Mouse (Mus musculus) frontal cortex, postnatal 10 days (tissue): ENCODE measurements at regions not wholly inside any gene's neighbourhood (a gene's known extent, or its start where the extent isn't known, plus 50 kb on each side); places are given as distances from the start of the nearest gene placed in this dataset.

ENCODE experiments used
- DNase-seq, 2 experiments: peaks; one replicate each; pipeline ENCODE4 v3.0.0; 2022; ENCODE audit warnings: low spot score in 2 of 2, mixed read lengths in 1 of 2

GRCm38 (mm10) chr15:25135471-25136262 lies 277.9 kb downstream of the Basp1 start:
- no peak for DNase-seq

DNA sequence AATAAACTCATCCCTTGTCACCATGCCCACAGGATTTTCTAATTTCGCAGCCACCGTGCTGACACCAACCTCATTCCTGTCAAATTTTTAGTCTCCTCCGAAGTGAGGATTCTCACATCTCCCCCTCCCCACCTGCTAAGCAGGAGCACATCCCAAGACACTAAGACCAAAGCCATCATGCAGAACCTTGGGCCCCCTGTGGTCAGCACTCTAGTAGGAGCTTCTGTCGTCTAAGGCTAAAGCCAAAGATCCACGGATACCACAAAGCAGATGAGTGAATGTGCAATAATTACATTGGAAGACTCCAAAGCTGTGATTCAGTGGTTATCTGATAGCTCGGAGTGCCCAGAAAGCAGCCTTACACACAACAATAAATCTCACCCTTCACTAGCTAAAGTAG lies 283.5 kb downstream of the Basp1 start:
- no peak for DNase-seq

DNA sequence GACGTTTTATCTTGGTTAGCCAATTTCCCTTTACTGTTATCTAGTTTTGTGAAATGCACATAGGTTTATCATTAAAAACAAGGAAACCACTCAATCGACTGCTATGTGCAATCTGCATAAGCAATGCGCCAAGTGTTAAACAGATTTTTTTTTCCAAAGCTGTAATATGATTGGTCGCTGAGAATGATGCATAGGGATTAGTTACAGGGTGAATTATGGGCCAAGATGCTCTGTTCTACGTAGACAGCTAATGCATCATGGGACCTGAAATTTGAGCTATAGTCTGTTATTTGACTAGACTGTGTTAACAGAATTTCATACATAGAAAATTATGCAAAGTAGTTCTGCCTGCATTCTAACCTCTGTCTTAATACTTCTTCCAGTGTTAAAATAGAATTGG lies 284.0 kb downstream of the Basp1 start:
- no peak for DNase-seq

DNA sequence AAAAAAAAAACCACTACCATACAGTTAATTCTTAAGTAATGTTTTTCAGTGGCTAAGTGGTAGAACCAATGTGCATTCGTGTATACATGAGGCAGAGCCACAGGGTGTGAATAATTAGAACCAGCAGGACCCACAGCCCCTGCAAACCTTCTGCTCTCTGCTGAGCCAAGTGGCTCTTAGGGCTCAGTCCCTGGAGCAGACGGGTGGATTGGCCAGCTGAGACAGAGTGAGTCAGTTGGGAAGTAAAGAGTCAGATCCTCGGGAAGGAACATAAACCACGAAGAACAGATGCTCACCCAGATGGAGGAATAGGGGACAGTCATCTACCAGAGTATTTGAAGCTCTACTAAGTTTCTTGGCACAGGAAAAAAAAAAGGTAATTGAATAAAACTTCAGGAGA lies 293.1 kb downstream of the Basp1 start:
- no peak for DNase-seq

- DNase-seq, result no peak
Observed at GRCm38 (mm10) chr15:25117980-25118379, 295.6 kb downstream of the Basp1 start.

GRCm38 (mm10) chr15:25102727-25103126 lies 310.8 kb downstream of the Basp1 start:
- DNase-seq, result no peak

DNA sequence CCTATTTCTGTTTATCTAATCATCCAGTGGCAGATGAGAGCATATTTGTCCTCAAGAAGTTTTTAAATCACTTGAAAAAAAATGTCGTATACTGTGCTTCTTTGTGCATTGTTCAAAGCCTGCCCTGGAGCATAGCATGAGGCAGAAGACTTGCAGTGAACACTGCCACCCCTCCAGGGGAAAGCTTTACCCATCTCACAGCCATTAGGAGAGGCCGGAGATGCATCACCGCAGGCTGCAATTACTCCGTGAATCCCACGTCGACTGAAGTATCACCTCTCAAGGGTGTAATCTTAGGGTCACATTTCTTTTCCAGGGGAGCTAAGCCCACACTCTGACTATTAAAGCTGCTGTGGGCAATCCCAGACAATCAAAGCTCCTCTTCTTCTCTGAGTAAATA lies 319.8 kb downstream of the Basp1 start:
- DNase-seq, result no peak

DNA sequence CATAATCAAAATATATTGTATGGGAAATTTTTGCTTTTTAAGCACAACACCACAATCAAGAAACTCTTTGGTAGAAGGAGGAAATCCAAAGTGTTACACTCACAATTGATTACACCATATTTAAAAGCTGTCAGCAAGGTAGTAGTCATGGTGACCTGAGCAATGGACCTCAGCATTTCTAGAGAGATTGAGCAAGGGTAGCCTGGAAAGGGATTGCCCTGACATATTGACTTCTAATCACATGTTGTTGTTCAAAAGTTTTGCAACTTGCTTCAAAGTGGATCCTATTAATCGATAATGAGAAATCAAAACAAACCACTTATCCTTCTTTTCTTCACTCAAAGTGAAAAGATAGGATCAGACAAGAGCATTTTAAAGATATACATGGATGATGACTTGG lies 343.9 kb downstream of the Basp1 start:
- no peak for DNase-seq

DNA sequence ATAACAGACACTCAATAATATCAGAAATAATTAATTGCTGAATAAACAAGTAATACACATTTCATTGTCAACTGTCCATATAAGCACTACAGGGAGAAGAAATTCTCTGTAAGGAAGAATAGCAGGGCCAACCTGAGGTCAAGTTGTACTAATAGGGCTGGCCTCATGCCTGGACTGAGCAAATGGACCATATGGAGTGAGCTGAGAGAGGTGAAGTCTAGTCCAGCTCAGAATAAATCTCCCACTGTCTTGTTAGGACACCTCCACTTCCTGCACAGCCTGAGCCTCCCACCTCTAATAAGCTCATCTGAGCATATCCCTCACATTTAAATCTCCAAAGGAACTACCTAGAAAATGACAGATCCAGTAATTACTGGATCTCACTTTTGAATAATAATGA lies 354.2 kb downstream of the Basp1 start:
- no peak for DNase-seq

- DNase-seq, result no peak
Observed at GRCm38 (mm10) chr15:25047875-25048274, 365.7 kb downstream of the Basp1 start.

DNA sequence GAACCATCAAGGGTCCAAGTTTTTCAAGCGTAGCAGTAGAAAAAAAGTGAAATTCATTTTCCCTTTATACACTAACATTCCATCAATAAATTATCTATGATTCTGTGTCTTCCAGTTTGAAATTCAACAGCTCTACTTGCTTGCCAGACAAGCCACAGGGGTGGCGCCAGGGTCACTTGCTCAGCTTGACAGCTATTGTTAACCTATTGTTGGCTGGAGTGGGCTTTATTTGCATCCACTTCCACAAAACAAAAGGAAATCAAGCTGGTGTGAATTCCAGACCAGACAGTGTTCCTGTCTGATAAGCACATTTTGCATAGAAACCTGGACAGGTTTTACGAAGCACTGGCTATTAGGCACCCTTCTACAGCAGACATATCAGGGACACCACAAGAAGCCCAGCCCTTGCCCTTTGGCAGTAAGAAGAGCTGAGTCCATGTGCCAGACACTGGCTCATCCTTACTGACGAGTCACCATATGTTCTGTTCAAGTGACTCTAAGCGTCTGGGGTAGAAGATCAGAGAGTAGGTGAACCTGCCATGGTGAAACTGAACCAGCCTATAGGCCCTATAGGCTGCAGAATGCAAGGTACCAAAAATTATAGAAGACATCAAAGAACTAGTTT lies 366.9 kb downstream of the Basp1 start:
- no peak for DNase-seq

GRCm38 (mm10) chr15:25036231-25036630 lies 377.3 kb downstream of the Basp1 start:
- no peak for DNase-seq

GRCm38 (mm10) chr15:25027865-25028264 lies 385.7 kb downstream of the Basp1 start:
- no peak for DNase-seq

- DNase-seq, result peak in 1 of 2 experiments; percentile 34
Observed at GRCm38 (mm10) chr15:25026786-25027461, 386.6 kb downstream of the Basp1 start.

GRCm38 (mm10) chr15:25026351-25026750 lies 387.2 kb downstream of the Basp1 start:
- DNase-seq, result no peak

GRCm38 (mm10) chr15:25020916-25021315 lies 392.6 kb downstream of the Basp1 start:
- DNase-seq, result no peak

DNA sequence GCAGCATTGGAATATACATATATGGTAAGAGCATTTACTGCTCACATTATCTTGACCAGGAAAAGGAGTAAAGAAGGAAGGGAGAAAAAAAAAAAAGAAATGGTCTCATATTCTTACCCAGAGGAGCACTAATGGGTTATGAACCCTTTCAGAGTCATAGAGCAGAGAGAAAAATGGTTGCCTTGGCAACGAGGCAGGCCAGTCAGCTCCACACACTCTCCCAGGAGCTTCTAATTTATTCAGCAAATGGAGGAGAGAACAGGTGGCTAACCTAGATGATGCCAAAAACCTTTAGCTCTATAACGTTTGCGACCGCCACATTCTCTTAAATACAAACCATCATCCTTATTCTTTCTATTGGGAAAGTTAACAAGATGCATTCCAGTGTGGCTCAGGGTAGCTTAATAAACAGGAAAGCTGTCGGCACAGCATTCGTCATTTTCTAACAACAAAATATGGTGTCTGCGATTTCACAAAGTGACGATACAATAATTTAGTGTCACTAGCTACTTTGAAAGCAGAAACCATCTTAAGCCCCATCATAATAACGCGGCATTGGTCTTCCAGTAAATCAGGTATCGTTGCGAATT lies 394.1 kb downstream of the Basp1 start:
- DNase-seq, result peak in 1 of 2 experiments; percentile 37

DNA sequence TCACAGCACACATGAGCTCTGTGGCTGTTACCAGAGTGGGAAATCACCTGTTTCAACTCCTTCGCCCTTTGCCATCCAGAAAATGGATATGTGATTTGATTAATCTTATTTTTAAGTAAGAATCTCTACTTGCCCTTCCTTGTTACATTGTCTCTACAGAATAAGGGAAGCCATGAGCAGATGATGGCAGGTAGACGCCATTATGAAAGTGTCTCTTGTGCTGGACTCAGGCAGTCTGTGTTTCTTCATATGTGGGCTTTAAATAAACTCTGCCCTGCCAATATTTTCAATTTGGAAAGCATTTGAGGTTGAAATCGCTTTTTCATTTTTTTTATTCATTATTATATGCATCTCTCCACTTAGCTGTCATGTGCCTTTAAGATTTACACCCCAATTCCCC lies 394.6 kb downstream of the Basp1 start:
- no peak for DNase-seq

GRCm38 (mm10) chr15:25007720-25008119 lies 405.8 kb downstream of the Basp1 start:
- no peak for DNase-seq

GRCm38 (mm10) chr15:25000171-25000570 lies 413.4 kb downstream of the Basp1 start:
- no peak for DNase-seq

DNA sequence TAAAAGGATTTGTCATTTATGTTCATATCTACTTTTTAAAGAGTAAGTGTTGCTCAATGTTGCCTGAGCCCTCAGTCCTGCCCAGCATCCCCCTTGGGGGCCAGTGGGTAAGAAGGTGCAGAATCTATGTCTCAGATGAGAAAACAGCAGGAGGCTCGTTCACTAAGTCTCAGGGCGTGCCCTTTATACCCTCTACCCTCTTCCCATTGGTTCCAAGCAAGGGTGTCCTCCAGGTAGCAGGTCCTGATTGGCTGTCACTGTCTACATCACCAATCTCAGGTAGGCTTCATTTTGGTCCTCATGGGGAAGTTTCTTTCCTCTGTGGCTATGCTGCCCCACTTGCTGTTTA lies 420.3 kb downstream of the Basp1 start:
- DNase-seq, result no peak

GRCm38 (mm10) chr15:24992665-24993324 lies 420.8 kb downstream of the Basp1 start:
- no peak for DNase-seq
